Mouse (Mus musculus) hindbrain, embryonic 13.5 days (tissue): Measurements from ENCODE around the gene Gm13697. TPM values are rescaled to one million over a fixed set of nuclear protein-coding genes. Genes with fewer than 3 reads are reported as not detected.

ENCODE experiments used
- polyA plus RNA-seq: library from polyadenylated mRNA; unstranded; fragments of >200 nt; fragmentation: Nextera tagmentation; extraction: Ambion mirVana; gene quantifications from 2 replicates; pipeline ENCODE4 v1.2.1, GENCODE M21; 2015

Gm13697 gene
- polyA plus RNA-seq, 1 experiment from 2014 or later, result not detected

Other genes with a start within 250 kb of the Gm13697 start
- gene Fam171b, start 172.1 kb upstream of the Gm13697 start, polyA plus RNA-seq, result 64.6 and 66.3 TPM in 2 replicates
- not detected in 2 replicates for gene Zswim2, start 43.5 kb upstream of the Gm13697 start, polyA plus RNA-seq
- not detected in 2 replicates for gene Gm13698, start 29.1 kb upstream of the Gm13697 start, polyA plus RNA-seq
- gene Gm13693, start 23.2 kb upstream of the Gm13697 start, polyA plus RNA-seq, result not detected in 2 replicates
- not detected in 2 replicates for gene Gm13695, start 17.4 kb upstream of the Gm13697 start, polyA plus RNA-seq
- not detected in 2 replicates for gene Gm13696, start 11.6 kb upstream of the Gm13697 start, polyA plus RNA-seq
- gene Gm13694, start 5.8 kb upstream of the Gm13697 start, polyA plus RNA-seq, result not detected in 2 replicates
- not detected in 2 replicates for gene Gm13691, start 5.8 kb downstream of the Gm13697 start, polyA plus RNA-seq